Mouse (Mus musculus) lung, postnatal 0 days (tissue): Measurements from ENCODE around the gene Qrich2. TPM values are rescaled to one million over a fixed set of nuclear protein-coding genes. Genes with fewer than 3 reads are reported as not detected.

Source experiments
- ATAC-seq: fragments of 200-750 bp; cut with Nextera tagmentation; 2 replicates; pipeline ENCODE4 v1.8.0; 2017; ENCODE audit warnings: moderate library complexity
- DNase-seq: peaks from one replicate; pipeline ENCODE4 v3.0.0-alpha.2; 2016; ENCODE audit warnings: low spot score
- H3K27ac ChIP-seq: fragments of 300-500 bp; sonication (generic); 2 replicates; pipeline ENCODE4 v1.5.1; 2014; ENCODE audit warnings: antibody characterized with exemption, mild to moderate bottlenecking, low read length, mixed read lengths
- H3K27me3 ChIP-seq: fragments of 300-500 bp; sonication (generic); replicated peaks from 2 replicates; pipeline ENCODE4 v1.6.1; 2014; ENCODE audit warnings: low read length, mixed read lengths; ENCODE audit not compliant: insufficient read depth
- H3K36me3 ChIP-seq: fragments of 300-500 bp; sonication (generic); 2 replicates; pipeline ENCODE4 v1.6.1; 2014; ENCODE audit warnings: low read length, mixed read lengths; ENCODE audit not compliant: insufficient read depth
- H3K4me1 ChIP-seq: fragments of 300-500 bp; sonication (generic); 2 replicates; pipeline ENCODE4 v1.6.1; 2014; ENCODE audit warnings: antibody characterized with exemption, low read depth, low read length, mixed read lengths; ENCODE audit not compliant: insufficient read depth
- H3K4me2 ChIP-seq: fragments of 300-500 bp; sonication (generic); replicated peaks from 2 replicates; pipeline ENCODE4 v1.6.1; 2014; ENCODE audit warnings: low read depth, mild to moderate bottlenecking, low read length, moderate library complexity, mixed read lengths
- H3K4me3 ChIP-seq: fragments of 300-500 bp; sonication (generic); 2 replicates; pipeline ENCODE4 v1.5.1; 2014; ENCODE audit warnings: low read depth, low read length
- H3K9ac ChIP-seq: fragments of 300-500 bp; sonication (generic); replicated peaks from 2 replicates; pipeline ENCODE4 v1.6.1; 2014; ENCODE audit warnings: low read depth, mild to moderate bottlenecking
- H3K9me3 ChIP-seq: fragments of 300-500 bp; sonication (generic); 2 replicates; pipeline ENCODE4 v1.6.1; 2016; ENCODE audit warnings: low read length, mixed read lengths
- CTCF ChIP-seq: IDR thresholded peaks from 2 replicates; pipeline ENCODE4 v1.5.1; 2016; ENCODE audit warnings: antibody characterized with exemption, mild to moderate bottlenecking
- EP300 ChIP-seq: IDR thresholded peaks from 2 replicates; pipeline ENCODE4 v1.6.1; 2016; ENCODE audit warnings: antibody characterized with exemption, mild to moderate bottlenecking, control low read depth
- WGBS: fragments of 180-500 bp; shearing (Covaris S2); extraction: QIAGEN DNeasy Blood & Tissue Kit; methylation state at CpG from one replicate; pipeline ENCODE4 v1.1.7; 2014; 5-methylcytosine and 5-hydroxymethylcytosine counted together
- polyA plus RNA-seq: library from polyadenylated mRNA; unstranded; fragments of >200 nt; fragmentation: Nextera tagmentation; extraction: Ambion mirVana; gene quantifications from 2 replicates; pipeline ENCODE4 v1.2.1, GENCODE M21; 2015

Gene Qrich2
- polyA plus RNA-seq, 1 experiment from 2014 or later = 0.05 TPM

- Histone ChIP-seq H3K36me3 (peaks cover 11% of the 10 kb centered on the region; the same call in 1 of the 2 replicates), H3K9me3 (no peaks in the 10 kb centered on the region), H3K4me3 (peak overlapping the region; percentile 74), H3K27me3 (no peaks in the 10 kb centered on the region), H3K27ac (peak overlapping the region; percentile 97), H3K9ac (peak overlapping the region; percentile 87), H3K4me1 (peaks cover 11% of the 10 kb centered on the region; the same call in 1 of the 2 replicates), H3K4me2 (peak overlapping the region; percentile 75)
- TF ChIP-seq CTCF (0 out of 2 replicates have a peak, but pooled peaks have one; percentile 4), EP300 (no peak)
- peak; percentile 87 for DNase-seq
- WGBS = 1% methylated on average over 27 of the region's 67 CpGs
- peak; percentile 23 for ATAC-seq
These were observed 31.6 kb downstream of the Qrich2 start for GRCm38 (mm10) chr11:116434287-116434966.

- DNase-seq = peak; percentile 100
- no peaks in the 10 kb centered on the region for H3K9me3 ChIP-seq
- no peak for TF ChIP-seq CTCF
- peak; percentile 60 for TF ChIP-seq EP300
- H3K27me3 ChIP-seq = no peaks in the 10 kb centered on the region
- H3K27ac ChIP-seq = peak within 1 kb of the TSS; percentile 97
- peaks cover 11% of the 10 kb centered on the region; the same call in 1 of the 2 replicates for H3K4me1 ChIP-seq
- H3K36me3 ChIP-seq = peaks cover 7% of the 10 kb centered on the region; the same call in 1 of the 2 replicates
- H3K4me3 ChIP-seq = peak within 1 kb of the TSS; percentile 74
- WGBS = 4% methylated on average over 44 of the region's 66 CpGs
- H3K4me2 ChIP-seq = peak within 1 kb of the TSS; percentile 75
- ATAC-seq = peak; percentile 95
- H3K9ac ChIP-seq = peak within 1 kb of the TSS; percentile 87
These were observed 32.4 kb downstream of the Qrich2 start, which contains the start of gene Ubald2 for GRCm38 (mm10) chr11:116433356-116434286. Ubald2 (plus strand) TSS chr11:116434094.

GRCm38 (mm10) chr11:116432593-116433355 is 33.3 kb downstream of the Qrich2 start:
- ATAC-seq (no peak), DNase-seq (no peak)
- Histone ChIP-seq H3K4me3 (no peak overlapping the region), H3K4me1 (peaks cover 14% of the 10 kb centered on the region; the same call in 1 of the 2 replicates), H3K9me3 (no peaks in the 10 kb centered on the region), H3K27me3 (no peaks in the 10 kb centered on the region), H3K9ac (no peak overlapping the region), H3K4me2 (0 out of 2 replicates have a peak overlapping the region, but pooled peaks have one; percentile 35), H3K27ac (peak overlapping the region; percentile 20; the same call in 1 of the 2 replicates), H3K36me3 (peaks cover 5% of the 10 kb centered on the region; the same call in 1 of the 2 replicates)
- TF ChIP-seq CTCF (no peak), EP300 (no peak)
- WGBS = 53% methylated on average over 8 of the region's 8 CpGs

- ATAC-seq (no peak), DNase-seq (no peak)
- H3K4me1 ChIP-seq = peaks cover 12% of the 10 kb centered on the region; the same call in 1 of the 2 replicates
- H3K36me3 ChIP-seq = no peaks in the 10 kb centered on the region
- WGBS = 45% methylated on average over 6 of the region's 6 CpGs
- no peak overlapping the region for H3K4me2 ChIP-seq
- H3K27me3 ChIP-seq = no peaks in the 10 kb centered on the region
- no peak overlapping the region for H3K4me3 ChIP-seq
- no peak overlapping the region for H3K9ac ChIP-seq
- H3K9me3 ChIP-seq = no peaks in the 10 kb centered on the region
- no peak for TF ChIP-seq CTCF
- TF ChIP-seq EP300 = no peak
- no peak overlapping the region for H3K27ac ChIP-seq
These were observed 33.9 kb downstream of the Qrich2 start for GRCm38 (mm10) chr11:116432127-116432526.

GRCm38 (mm10) chr11:116431428-116432077 is 34.5 kb downstream of the Qrich2 start:
- WGBS = 36% methylated on average over 11 of the region's 11 CpGs
- no peak overlapping the region for H3K27ac ChIP-seq
- H3K27me3 ChIP-seq = no peaks in the 10 kb centered on the region
- no peaks in the 10 kb centered on the region for H3K9me3 ChIP-seq
- ATAC-seq (no peak), DNase-seq (peak; percentile 44)
- no peak overlapping the region for H3K4me2 ChIP-seq
- H3K4me1 ChIP-seq = peaks cover 7% of the 10 kb centered on the region; the same call in 1 of the 2 replicates
- no peaks in the 10 kb centered on the region for H3K36me3 ChIP-seq
- 0 out of 2 replicates have a peak overlapping the region, but pooled peaks have one; percentile 23 for H3K9ac ChIP-seq
- TF ChIP-seq EP300 (no peak), CTCF (no peak)
- H3K4me3 ChIP-seq = no peak overlapping the region
